Mouse (Mus musculus) c-Kit-negative CD71-positive TER-119-positive erythroid progenitor cells, embryonic 14.5 days (primary cell): ENCODE data around the gene Tmem262.

ENCODE experiments used
- DNase-seq: peaks from one replicate; pipeline ENCODE4 v3.0.0-alpha.2; 2013; ENCODE audit warnings: low read depth, low spot score

Gene Tmem262

DNA sequence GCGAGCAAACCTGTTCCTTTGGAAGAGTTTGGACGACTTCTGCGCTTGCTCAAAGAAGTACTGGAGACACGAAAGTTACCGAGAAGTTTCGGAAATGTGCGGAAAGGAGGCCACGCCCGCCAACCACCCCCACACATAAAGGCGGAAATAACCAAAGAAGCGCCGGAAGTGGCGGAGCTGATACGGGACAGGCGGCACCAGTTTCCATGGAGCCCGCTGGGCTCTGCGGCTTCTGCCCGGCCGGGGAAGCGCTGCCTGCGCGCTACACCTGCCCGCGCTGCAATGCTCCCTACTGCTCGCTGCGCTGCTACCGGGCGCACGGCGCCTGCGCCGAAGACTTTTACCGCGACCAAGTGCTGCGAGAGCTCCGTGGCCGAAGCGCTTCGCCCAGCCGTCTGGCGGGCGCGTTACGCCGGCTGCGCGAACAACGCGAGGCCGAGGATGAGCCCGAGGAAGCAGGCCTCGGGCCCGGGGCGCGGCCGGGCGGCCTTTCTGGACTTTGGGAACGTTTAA lies 18.8 kb upstream of the Tmem262 start, which contains the start of gene Znhit2:
Gene Znhit2, plus strand, starts transcription at position 172 of the 513 bp plus-strand sequence.
- peak; percentile 87 for DNase-seq

DNA sequence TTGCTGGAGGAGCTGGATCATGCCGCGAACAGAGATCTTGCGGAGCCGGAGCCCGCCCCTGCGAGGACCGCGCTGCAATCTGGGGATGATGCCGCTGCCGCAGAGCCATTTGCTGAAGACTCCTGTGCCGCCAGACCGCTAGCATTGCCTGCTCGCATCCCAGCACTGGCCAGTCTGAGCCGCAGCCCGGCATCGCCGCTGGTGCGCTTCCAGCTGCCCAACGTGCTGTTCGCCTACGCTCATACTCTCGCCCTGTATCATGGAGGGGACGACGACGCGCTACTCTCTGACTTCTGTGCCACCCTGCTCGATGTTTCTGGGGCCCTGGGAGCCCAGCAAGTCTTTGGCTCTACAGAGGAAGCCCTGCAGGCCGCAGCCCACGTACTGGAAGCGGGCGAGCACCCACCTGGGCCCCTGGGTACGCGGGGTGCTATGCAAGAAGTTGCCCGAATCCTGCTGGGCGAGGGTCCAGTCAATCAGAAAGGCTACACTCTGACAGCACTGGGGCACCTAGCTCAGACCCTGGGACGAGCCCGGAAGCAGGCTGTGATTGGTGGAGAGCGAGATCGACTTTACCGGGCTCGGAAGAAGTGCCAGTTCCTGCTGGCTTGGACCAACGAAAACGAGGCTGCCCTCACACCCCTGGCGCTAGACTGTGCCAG lies 18.1 kb upstream of the Tmem262 start:
- DNase-seq = no peak

DNA sequence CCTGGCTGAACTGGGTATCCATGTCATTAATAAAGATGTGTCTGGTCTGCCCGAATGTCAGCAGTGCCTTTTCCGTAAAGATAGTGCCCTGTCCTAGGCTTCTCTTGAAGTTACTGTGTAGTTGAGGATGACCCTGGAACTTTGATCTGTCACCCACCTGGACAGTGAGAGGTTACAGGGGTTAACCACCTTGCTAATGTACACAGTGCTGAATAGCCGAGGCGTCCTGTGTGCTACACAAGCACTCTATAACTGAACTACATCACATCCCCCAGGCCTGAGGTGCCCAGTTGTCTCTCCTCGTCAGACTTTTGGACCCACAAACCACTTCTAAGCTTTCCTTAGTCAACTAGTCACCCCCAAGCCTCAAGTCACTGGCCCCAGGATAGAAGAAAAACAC lies 17.4 kb upstream of the Tmem262 start:
- no peak for DNase-seq

DNA sequence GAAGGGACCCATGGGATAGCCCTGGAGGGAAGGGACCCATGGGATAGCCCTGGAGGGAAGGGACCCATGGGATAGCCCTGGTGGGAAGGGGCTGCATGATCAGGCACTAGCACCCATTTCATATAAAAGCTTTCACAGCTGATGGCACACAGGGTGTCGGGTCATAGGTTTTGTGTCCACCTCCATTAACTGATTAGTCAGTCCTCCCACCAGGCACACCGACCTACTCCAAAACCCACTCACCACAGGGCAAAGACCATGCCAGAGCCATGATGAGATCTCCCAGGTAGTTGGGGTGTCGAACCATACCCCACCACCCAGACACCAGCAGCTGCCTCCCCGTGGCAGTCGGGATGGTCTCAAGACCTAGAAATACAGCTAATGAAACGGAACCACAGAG lies 16.8 kb upstream of the Tmem262 start:
- no peak for DNase-seq

DNA sequence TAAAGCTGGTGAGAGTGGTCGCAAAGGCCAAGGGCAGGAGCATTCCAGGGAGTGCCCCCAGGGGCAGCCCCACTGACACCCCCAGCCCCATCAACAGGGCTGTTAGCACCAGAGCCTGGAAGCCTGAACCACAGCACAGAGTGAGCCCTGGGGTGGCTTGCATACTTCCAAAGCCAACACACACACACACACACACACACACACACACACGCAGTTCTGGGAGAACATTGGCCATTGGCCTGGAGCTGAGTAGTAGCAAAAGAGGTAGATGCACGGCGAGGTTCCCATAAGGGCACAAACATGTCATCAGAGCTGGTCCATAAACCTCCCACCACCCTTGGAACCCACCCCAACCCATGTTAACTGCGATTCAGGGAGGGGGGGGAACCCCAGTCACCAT lies 13.3 kb upstream of the Tmem262 start:
- DNase-seq = no peak

DNA sequence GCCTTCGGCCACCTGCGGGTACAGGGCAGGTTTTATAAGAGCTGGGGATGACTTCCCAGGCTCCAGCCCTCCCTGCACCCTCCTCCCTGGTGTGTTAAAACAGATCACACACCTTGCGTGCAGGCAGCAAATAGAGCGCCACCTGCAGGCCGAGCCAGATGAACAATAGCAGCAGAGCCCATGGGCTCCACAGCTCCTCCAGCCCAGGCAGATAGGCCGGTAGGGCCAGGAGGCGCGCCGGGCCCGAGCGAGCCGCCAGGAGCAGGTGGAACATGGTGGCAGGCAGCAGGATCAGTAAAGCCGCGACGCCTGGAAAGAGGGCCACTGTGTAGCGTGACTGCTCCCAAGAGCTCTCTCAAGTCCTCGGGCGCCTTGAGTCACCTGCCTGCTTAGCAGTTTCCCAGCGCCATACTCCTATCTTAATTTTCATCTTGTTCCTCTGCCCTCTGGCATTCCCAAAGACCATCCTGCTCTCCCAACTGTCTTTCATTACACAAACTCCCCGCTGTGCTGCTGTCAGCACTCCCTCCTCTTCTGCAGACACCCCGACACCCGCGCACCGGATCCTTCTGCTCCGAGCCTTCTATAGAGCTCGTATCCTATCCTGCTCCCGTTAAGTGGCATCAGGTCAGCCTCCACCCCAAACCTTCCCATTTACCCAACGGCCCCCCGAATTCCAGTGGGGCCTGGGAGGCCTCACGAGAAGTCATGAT lies 12.7 kb upstream of the Tmem262 start:
- peak; percentile 72 for DNase-seq

DNA sequence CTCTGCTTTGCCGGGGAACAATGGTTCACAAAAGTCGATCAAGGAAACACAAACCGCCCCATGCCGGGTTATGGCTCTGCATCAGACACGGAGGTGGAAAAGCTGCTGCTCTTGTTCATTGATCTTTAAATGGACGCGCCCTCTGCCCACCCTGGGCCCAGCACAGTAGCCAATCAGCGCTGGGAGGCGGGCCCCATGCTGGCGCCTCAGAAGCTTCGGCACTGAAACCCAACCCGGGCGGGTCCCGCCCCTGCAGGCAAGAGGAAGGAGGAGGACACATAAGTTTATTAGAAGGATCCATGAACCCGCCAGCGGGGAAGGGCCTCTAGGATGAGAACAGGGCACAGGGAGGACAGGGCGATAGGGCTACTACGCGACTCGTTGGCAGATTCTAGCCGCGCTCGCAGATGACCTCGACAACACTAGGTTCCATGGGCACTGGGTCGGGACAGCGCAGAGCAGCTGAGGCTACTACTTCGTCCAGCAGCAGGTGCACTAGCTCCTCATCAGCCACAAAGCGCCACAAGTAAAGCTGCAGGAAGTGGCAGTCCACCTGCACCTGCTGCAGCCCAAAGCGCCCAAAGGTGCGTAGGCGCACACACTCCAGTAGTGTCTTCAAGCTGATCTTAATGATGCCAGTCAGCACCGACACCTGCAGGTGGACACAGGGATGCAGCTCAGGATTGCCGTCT lies 12.0 kb upstream of the Tmem262 start, which contains the start of gene Tm7sf2:
Gene Tm7sf2, minus strand, starts transcription at position 650 of the 692 bp plus-strand sequence.
- DNase-seq = peak; percentile 64

DNA sequence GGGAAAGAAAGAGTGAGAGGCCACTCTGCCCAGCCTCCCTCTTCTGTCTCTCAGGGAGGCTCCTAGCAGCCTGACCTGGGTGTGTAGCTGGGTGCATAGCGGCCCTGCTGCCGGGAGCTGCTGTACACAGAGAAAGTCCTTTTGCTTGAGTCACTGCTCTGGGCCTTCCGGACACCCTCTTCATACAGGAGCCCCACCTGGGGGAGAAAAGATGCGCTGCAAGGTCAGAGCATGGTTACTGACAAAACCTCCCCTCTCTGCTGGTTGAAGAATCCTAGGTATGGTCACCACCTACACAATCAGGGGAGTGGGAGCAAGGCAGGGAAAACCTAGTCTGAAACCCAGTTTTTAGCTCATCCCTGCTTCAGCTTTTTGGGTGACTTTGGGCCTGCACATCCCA lies 10.9 kb upstream of the Tmem262 start:
- no peak for DNase-seq

DNA sequence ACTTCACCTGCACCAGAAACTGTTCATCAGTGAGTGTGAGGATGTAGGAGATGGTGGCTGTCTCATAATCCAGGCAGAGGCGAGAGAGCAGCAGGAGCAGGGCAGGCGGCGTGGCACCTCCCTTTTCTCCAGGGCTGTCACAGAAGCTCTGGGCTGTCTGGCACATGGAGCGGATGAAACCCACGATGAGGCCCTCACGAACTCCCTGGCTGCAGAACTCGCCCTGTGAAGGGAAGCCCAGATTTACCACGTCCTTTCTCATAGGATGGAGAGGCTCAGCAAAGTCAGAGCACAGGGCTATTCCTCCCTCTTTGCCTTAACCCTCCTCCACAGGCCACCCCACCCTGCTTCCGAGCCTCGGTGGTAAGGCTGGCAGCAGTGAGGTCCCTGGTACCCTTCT lies 10.0 kb upstream of the Tmem262 start:
- no peak for DNase-seq

DNA sequence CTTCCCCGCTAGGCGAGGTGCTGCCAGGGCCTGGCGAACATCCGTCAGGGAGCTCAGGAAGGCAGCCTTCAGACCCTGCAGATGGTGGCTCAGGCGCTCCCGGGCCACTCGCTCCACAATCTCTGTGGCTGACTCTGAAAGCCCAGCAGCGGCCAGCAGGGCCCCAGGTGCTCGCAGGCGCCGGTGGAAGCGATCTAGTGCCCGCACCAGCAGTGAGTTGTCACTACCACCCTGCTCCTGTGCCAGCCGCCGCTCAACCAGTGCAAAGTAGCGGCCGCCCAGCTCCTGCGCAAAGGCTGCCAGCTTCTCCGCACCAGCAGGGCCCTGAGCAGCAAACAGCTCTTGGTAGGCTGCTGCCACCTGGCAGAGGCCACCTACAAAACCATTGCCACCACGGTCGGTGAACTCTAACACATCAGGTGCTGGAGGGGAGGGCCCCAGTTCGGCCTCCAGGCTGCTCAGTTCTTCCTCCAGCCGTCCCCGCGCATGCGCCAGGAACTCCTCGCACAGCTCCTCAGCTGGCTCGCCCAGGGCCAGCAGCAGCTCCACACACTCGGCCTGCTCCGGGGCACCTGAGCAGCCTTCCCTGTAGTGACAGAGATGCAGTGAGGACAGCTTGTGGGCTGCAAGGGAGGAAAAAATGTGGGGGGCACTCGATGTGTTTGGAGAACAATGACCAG lies 9.1 kb upstream of the Tmem262 start:
- no peak for DNase-seq

DNA sequence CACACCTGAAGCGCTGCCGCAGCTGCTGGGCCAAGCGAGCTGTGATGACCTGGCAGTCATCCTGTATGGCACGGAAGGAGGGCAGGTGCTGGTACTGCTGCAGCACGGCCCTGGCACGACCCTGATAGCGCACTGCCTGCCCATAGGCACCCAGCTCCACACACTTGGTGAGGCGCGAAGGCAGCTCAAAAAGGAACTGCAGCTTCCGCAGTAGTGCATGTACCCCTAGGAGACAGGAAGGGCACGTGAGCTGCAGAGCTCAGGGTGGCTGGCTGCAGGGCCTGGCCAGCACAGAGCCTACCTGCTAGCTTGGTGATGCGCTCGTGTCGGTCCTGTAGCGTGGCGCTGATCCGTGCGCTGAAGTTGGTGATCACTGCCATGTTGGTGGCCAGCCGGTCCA lies 8.6 kb upstream of the Tmem262 start:
- DNase-seq = no peak

DNA sequence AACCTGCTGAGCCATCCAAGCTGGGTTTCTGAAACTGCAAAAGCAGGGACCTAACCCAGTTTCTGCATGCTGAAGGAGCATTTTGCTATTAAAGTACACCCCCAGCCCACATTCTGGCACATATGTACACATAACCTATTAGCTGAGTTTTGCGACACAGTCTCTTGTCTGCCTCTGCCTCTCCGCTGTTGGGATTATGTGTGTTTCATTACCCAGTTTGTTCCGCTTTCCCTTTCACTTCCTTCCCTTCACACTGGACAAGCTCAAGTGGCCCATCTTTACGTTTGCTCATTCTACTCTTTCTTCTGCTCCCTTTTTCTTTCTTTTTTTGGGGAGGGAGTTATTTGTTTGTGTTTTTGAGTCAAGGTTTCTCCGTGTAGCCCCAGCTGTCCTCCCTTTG lies 5.9 kb upstream of the Tmem262 start:
- no peak for DNase-seq

DNA sequence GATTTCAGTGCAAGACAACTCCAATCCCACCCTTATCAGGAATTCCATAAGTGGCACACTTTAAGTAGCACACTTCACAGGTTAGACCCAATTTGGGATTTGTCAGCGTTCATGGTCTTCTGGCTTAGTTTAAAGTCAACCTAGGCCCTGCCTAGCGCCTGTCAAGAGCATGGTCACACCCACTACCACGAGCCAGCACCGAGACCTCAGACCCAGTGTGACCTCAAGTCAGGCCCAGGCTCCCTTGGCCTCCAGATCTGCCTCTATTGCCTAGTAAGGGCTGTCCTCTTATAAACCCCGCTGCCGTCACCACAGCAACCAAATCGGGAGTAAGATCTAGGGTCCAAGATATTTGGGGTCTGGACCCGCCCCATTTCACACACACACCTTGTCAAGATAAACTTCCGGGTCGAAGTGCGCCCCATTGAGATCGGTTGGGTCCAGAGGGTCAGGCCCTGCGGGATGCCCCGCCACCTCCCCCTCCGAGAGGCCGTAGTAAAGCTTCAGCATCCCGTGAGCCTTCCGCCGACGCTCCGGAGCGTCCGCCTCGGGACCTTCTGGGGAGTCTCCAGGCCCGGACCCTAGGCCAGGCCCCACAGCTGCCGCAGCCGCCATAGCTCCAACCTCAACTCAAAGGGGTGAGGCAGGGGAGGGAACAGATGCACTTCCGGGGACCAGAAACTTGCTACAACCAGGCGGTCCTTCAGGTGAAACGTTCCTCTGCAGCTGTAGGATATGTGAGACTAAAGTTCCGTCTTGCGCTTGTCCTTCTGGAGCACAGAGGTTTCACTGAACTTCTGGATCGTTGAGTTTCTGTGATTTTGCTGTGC lies 3.1 kb upstream of the Tmem262 start, which contains the start of gene Vps51:
Gene Vps51, minus strand, starts transcription at position 668 of the 830 bp plus-strand sequence.
- peak; percentile 73 for DNase-seq

DNA sequence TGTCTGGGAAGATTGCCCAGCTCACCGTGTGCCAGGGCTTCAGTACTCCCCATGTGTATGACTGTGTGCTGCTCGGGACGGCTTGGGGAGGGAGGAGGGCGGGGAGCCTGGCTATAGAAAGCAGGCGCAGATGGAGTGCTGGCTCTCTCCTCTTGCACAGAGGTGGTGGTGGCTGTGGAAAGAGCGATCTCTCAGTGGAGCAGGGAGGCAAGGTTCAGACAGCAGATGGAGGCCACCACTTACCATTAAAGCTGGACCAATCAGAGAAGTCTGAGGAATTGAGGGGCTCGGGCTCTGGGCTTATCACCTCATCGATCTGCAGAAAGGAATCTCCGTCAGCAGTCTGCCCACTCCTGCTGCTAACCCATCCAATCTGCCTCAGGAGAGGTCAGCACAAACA lies 2.3 kb downstream of the Tmem262 start, which contains the start of gene Gm28374:
Gene Gm28374, minus strand, starts transcription at position 101 of the 400 bp plus-strand sequence.
- DNase-seq = no peak

DNA sequence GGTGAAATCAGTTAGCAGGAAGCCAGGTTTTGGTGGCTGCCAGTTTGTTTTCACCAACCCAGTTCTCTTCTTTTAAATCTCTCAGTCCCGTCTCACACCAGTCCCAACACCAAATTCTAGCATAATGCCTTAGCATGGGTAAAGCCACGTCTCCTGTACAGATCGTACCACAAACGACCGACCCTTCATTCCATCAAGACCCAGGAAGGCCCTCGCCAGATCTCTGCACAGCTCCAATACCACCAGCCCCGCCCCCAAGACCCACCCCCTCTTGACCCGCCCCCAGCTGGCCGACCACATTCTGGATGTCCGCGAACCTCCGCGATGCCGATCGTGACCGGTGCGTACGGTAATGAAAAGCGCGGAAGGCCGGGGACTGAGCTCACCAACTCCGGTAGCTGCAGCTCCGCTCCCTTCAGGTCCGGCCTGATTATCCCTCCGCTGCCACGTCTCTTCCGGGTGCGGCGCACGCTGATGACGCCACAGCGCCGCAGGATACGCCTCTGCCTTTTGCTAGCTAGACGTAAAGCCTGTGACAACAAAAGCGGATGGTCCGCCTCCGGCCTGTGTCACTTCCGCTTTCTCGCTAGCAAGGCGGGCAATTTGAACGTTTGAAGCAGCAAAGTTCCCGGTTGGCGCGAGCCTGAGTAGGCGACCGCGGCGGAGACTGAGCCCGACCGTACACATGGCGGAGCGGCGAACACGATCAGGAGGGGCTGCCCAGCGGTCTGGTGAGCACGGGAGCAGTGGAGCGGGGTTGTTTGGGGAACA lies 4.8 kb downstream of the Tmem262 start, which contains the start of the genes Zfpl1 and Cdca5:
Gene Zfpl1, minus strand, starts transcription at position 479 of the 771 bp plus-strand sequence.
Gene Cdca5, plus strand, starts transcription at position 506 of the 771 bp plus-strand sequence.
- DNase-seq = peak; percentile 98

DNA sequence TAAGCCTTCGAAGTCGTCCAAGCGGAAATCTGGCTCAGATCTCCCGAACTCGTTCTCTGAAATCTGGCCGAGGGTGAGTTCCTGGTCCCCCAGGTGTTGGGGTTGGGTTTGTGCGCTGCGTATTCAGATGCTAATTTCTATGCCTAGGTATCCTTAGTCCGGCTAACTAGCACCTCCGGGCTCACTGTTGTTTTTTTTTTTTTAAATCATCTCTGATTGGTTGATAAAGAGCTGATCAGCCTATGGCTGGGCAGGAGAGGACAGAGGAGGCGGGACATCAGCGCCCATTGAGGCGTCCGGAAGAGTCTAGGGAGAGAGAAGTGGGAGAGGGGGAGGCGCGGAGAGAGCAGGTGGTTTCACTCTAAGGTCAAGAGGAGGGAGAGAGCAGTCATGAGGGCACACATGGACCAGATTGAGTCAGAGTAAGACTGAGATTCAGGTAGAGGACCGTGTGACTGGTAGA lies 5.6 kb downstream of the Tmem262 start:
- peak; percentile 72 for DNase-seq

DNA sequence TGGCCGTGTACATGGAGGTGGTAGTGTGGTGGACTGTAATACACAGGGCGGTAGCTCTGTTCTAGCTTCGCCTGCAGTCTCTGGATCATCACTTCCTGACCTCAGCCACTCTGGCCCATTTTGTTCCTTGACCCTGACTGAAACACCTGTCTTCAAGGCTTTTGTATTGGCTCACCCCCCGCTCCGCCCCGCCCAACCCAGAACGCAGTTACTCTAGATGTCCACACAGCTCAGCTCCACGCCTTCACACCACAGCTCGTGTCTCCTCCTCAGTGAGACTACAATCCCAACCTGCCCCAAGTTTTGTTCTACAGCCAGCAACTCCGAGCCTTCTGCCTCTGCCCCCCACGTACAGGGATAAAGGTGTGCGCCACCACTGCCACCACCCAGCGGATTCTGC lies 9.0 kb downstream of the Tmem262 start:
- DNase-seq = no peak

DNA sequence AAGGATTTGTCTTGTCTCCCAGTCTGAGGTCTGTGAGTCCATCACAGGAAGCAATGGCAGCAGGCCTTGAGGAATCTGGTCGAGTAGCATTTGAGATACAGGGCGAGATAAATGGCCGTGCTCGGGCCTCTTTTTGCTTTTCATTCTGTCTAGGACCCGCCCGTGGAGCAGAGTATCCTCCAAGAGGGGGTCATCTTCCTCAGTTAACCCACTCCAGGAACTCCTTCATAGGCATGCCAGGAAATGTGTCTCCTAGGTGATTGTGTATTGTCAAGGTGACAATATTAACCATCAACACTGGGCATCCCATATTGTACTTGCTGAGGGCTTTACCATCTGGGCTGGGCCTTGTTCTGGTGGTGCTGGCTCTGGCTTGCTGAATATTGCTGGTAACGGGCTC lies 14.3 kb downstream of the Tmem262 start, which contains the start of gene AC131692.1:
Gene AC131692.1, plus strand, starts transcription at position 301 of the 400 bp plus-strand sequence.
- DNase-seq = no peak

DNA sequence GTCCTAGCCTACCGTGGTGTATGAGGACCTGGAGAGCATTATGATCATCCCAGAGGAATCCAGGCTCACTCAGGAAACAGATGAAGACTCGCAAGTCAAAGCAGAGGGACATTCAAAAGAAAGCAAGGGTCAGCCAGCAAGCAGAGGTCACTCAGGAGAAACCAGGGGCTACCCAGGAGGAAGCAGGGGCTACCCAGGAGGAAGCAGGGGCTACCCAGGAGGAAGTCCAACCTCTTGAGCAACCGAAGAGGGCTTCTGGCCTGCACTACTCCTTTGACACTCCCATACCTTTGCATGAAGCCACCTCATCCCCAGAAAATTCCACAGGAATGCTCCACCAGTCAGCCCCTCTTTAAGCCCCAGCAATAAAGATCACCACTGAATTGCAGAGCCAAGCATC lies 18.0 kb downstream of the Tmem262 start:
- no peak for DNase-seq

DNA sequence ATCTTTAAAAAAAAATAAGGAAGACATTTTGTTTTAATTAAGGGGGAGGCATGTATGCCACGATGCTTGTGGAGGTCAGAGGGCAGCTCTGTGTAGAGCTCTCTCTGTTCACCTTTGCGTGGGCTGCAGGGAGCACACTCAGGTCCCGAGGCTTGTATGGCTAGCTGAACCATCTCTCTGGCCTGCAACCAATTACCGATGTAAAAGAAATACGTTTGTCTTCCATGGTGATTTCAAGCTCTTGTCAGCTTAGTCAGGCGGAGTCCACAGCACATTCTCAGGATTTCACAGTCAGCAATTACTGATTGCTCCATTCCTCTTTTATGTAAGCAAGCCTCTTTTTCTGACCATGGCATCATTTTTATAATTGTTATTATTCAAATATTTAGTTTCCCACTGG lies 21.4 kb downstream of the Tmem262 start:
- no peak for DNase-seq
